Mouse (Mus musculus): ENCODE measurements at regions not wholly inside any gene's neighbourhood (a gene's known extent, or its start where the extent isn't known, plus 50 kb on each side); places are given as distances from the start of the nearest gene placed in this dataset.

- Histone ChIP-seq H3K9me3 (replicated peaks; ENCODE audit: control insufficient read depth, low read length) (no peaks in the 10 kb centered on the region), H3K9ac (ENCODE audit: low read depth, low read length) (no peak overlapping the region), H3K4me2 (no peak overlapping the region), H3K27me3 (ENCODE audit: control insufficient read depth, insufficient read depth, low read length) (no peaks in the 10 kb centered on the region), H3K4me1 (ENCODE audit: control insufficient read depth, insufficient read depth, low read length) (no peaks in the 10 kb centered on the region), H3K27ac (ENCODE audit: low read depth, low read length) (no peak overlapping the region), H3K36me3 (ENCODE audit: control insufficient read depth, insufficient read depth, low read length) (no peaks in the 10 kb centered on the region), H3K4me3 (ENCODE audit: low read depth, low read length) (no peak overlapping the region)
- ATAC-seq (replicated peaks; ENCODE audit: insufficient number of reproducible peaks, low FRiP score, low TSS enrichment), result no peak
- WGBS (ENCODE audit: insufficient replicate concordance), result 75% methylated on average over 12 of the region's 12 CpGs
These were observed 540.3 kb upstream of the Hs6st1 start for GRCm38 (mm10) chr1:35527750-35528476.

- Histone ChIP-seq H3K36me3 (ENCODE audit: control insufficient read depth, insufficient read depth, low read length) (no peaks in the 10 kb centered on the region), H3K9me3 (replicated peaks; ENCODE audit: control insufficient read depth, low read length) (no peaks in the 10 kb centered on the region)
- ATAC-seq (replicated peaks; ENCODE audit: insufficient number of reproducible peaks, low FRiP score, low TSS enrichment), result no peak
These were observed 532.7 kb upstream of the Hs6st1 start for GRCm38 (mm10) chr1:35535470-35535869.

DNA sequence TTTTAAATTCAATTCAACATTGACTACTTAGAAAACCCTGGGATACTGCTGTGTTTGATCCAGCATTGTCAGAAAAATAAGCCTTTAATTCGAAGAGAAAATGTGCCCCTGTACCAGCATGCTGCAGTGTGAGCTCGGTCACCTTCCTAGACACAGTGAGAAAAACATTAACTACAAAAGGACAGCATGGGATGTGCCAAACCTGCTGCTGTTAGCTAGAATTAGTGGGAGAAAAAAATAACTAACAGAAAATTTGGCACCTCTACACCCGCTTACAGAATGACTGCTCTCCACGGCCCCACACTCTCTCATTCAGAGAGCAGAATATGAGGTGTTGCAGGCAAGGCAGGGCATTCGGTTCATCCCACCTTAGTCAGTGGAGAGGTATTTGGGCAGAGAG lies 531.9 kb upstream of the Hs6st1 start:
- WGBS (ENCODE audit: insufficient replicate concordance), result 75% methylated on average over 5 of the region's 5 CpGs
- ATAC-seq (replicated peaks; ENCODE audit: insufficient number of reproducible peaks, low FRiP score, low TSS enrichment), result no peak
- no peaks in the 10 kb centered on the region for H3K27me3 ChIP-seq (ENCODE audit: control insufficient read depth, insufficient read depth, low read length)
- no peak overlapping the region for H3K27ac ChIP-seq (ENCODE audit: low read depth, low read length)
- no peaks in the 10 kb centered on the region for H3K36me3 ChIP-seq (ENCODE audit: control insufficient read depth, insufficient read depth, low read length)
- no peak overlapping the region for H3K9ac ChIP-seq (ENCODE audit: low read depth, low read length)
- H3K4me3 ChIP-seq (ENCODE audit: low read depth, low read length), result no peak overlapping the region
- H3K9me3 ChIP-seq (replicated peaks; ENCODE audit: control insufficient read depth, low read length), result no peaks in the 10 kb centered on the region
- no peaks in the 10 kb centered on the region for H3K4me1 ChIP-seq (ENCODE audit: control insufficient read depth, insufficient read depth, low read length)
- H3K4me2 ChIP-seq, result no peak overlapping the region

More at GRCm38 (mm10) chr1:35535470-35535869, 532.7 kb upstream of the Hs6st1 start:
- Histone ChIP-seq H3K9ac (ENCODE audit: low read depth, low read length) (no peak overlapping the region), H3K27ac (ENCODE audit: low read depth, low read length) (no peak overlapping the region), H3K27me3 (ENCODE audit: control insufficient read depth, insufficient read depth, low read length) (no peaks in the 10 kb centered on the region), H3K4me1 (ENCODE audit: control insufficient read depth, insufficient read depth, low read length) (no peaks in the 10 kb centered on the region), H3K4me3 (ENCODE audit: low read depth, low read length) (no peak overlapping the region), H3K4me2 (no peak overlapping the region)

DNA sequence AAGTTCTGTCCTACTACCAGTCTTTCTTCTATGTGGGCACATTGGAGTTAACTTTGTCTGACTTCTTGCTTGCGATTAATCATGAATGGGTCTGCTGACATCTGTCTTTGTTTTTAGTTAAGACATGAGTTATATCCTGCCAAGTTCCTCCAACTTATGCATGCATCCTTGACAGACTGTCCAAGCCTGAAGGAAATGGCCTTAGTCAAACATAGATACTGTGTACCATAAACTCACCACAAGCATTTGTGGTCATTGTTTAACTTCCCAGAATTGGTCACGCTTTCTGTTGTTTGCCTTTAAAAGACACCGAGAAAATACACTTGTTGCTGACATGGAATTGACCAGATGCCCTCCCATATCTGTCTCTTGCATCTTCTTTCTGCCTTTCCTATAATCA lies 519.4 kb upstream of the Hs6st1 start:
- Histone ChIP-seq H3K4me3 (ENCODE audit: low read depth, low read length) (no peak overlapping the region), H3K27me3 (ENCODE audit: control insufficient read depth, insufficient read depth, low read length) (no peaks in the 10 kb centered on the region), H3K36me3 (ENCODE audit: control insufficient read depth, insufficient read depth, low read length) (no peaks in the 10 kb centered on the region), H3K4me1 (ENCODE audit: control insufficient read depth, insufficient read depth, low read length) (no peaks in the 10 kb centered on the region), H3K27ac (ENCODE audit: low read depth, low read length) (no peak overlapping the region), H3K9ac (ENCODE audit: low read depth, low read length) (no peak overlapping the region), H3K4me2 (no peak overlapping the region), H3K9me3 (replicated peaks; ENCODE audit: control insufficient read depth, low read length) (no peaks in the 10 kb centered on the region)
- no peak for ATAC-seq (replicated peaks; ENCODE audit: insufficient number of reproducible peaks, low FRiP score, low TSS enrichment)
- 79% methylated on average over 3 of the region's 3 CpGs for WGBS (ENCODE audit: insufficient replicate concordance)

GRCm38 (mm10) chr1:35551503-35551902 lies 516.7 kb upstream of the Hs6st1 start:
- 59% methylated on average over 1 of the region's 1 CpGs for WGBS (ENCODE audit: insufficient replicate concordance)
- no peak overlapping the region for H3K4me3 ChIP-seq (ENCODE audit: low read depth, low read length)
- H3K27me3 ChIP-seq (ENCODE audit: control insufficient read depth, insufficient read depth, low read length), result no peaks in the 10 kb centered on the region
- no peak overlapping the region for H3K4me2 ChIP-seq
- no peaks in the 10 kb centered on the region for H3K9me3 ChIP-seq (replicated peaks; ENCODE audit: control insufficient read depth, low read length)
- no peaks in the 10 kb centered on the region for H3K36me3 ChIP-seq (ENCODE audit: control insufficient read depth, insufficient read depth, low read length)
- no peak overlapping the region for H3K9ac ChIP-seq (ENCODE audit: low read depth, low read length)
- ATAC-seq (replicated peaks; ENCODE audit: insufficient number of reproducible peaks, low FRiP score, low TSS enrichment), result no peak
- no peak overlapping the region for H3K27ac ChIP-seq (ENCODE audit: low read depth, low read length)
- no peaks in the 10 kb centered on the region for H3K4me1 ChIP-seq (ENCODE audit: control insufficient read depth, insufficient read depth, low read length)

DNA sequence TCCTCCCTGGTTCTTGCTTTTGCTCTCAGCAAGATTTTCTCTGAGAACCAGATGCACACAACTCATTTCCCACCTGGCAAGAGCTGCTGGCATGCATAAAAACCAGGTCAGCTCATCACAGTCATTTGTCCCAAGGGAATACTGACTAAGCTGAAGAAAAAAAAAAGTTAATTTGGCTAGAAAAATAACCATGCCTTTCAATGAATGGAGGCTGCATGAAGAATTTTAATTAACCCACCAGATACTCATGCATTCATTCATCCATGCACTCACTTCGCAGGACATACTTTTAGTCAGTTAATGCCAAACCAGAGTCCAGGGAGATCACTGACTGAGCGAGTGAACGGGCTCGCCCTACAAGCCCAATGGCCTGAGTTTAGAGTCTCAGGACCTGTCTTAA lies 505.4 kb upstream of the Hs6st1 start:
- H3K9me3 ChIP-seq (replicated peaks; ENCODE audit: control insufficient read depth, low read length), result no peaks in the 10 kb centered on the region; the same call in 1 of the 2 replicates
- no peaks in the 10 kb centered on the region for H3K27me3 ChIP-seq (ENCODE audit: control insufficient read depth, insufficient read depth, low read length)
- no peak overlapping the region for H3K4me2 ChIP-seq
- no peaks in the 10 kb centered on the region for H3K36me3 ChIP-seq (ENCODE audit: control insufficient read depth, insufficient read depth, low read length)
- 85% methylated on average over 4 of the region's 4 CpGs for WGBS (ENCODE audit: insufficient replicate concordance)
- H3K27ac ChIP-seq (ENCODE audit: low read depth, low read length), result no peak overlapping the region
- H3K4me1 ChIP-seq (ENCODE audit: control insufficient read depth, insufficient read depth, low read length), result no peaks in the 10 kb centered on the region
- ATAC-seq (replicated peaks; ENCODE audit: insufficient number of reproducible peaks, low FRiP score, low TSS enrichment), result no peak
- H3K4me3 ChIP-seq (ENCODE audit: low read depth, low read length), result no peak overlapping the region
- H3K9ac ChIP-seq (ENCODE audit: low read depth, low read length), result no peak overlapping the region

- no peak overlapping the region for H3K9ac ChIP-seq (ENCODE audit: low read depth, low read length)
- H3K36me3 ChIP-seq (ENCODE audit: control insufficient read depth, insufficient read depth, low read length), result no peaks in the 10 kb centered on the region
- H3K27me3 ChIP-seq (ENCODE audit: control insufficient read depth, insufficient read depth, low read length), result no peaks in the 10 kb centered on the region
- WGBS (ENCODE audit: insufficient replicate concordance), result 86% methylated on average over 1 of the region's 1 CpGs
- H3K4me2 ChIP-seq, result no peak overlapping the region
- no peak for ATAC-seq (replicated peaks; ENCODE audit: insufficient number of reproducible peaks, low FRiP score, low TSS enrichment)
- no peak overlapping the region for H3K27ac ChIP-seq (ENCODE audit: low read depth, low read length)
- no peak overlapping the region for H3K4me3 ChIP-seq (ENCODE audit: low read depth, low read length)
- no peaks in the 10 kb centered on the region for H3K9me3 ChIP-seq (replicated peaks; ENCODE audit: control insufficient read depth, low read length)
- H3K4me1 ChIP-seq (ENCODE audit: control insufficient read depth, insufficient read depth, low read length), result no peaks in the 10 kb centered on the region
These were observed 493.0 kb upstream of the Hs6st1 start for GRCm38 (mm10) chr1:35575203-35575602.

DNA sequence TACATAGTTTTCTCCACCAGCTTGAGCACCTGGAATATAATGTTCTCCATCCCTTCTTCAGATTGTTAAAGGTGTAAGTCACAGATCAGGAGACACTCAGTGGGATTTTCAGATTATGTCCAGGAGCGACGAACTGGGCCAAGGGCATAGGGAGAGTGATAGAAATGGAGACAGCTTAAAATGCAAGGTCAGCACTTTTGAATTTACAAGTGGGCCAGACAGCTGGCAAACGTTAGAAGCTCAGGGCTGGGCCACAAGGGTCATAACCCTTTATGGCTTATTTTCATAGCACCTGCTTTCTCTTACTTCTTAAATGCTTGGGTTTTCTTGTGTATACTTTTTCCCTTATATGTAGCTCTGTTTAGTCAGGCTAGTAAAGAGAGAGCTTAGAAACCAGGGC lies 488.8 kb upstream of the Hs6st1 start:
- no peak for ATAC-seq (replicated peaks; ENCODE audit: insufficient number of reproducible peaks, low FRiP score, low TSS enrichment)
- Histone ChIP-seq H3K36me3 (ENCODE audit: control insufficient read depth, insufficient read depth, low read length) (no peaks in the 10 kb centered on the region), H3K27ac (ENCODE audit: low read depth, low read length) (no peak overlapping the region), H3K4me2 (no peak overlapping the region), H3K27me3 (ENCODE audit: control insufficient read depth, insufficient read depth, low read length) (no peaks in the 10 kb centered on the region), H3K4me1 (ENCODE audit: control insufficient read depth, insufficient read depth, low read length) (no peaks in the 10 kb centered on the region), H3K4me3 (ENCODE audit: low read depth, low read length) (no peak overlapping the region), H3K9ac (ENCODE audit: low read depth, low read length) (no peak overlapping the region), H3K9me3 (replicated peaks; ENCODE audit: control insufficient read depth, low read length) (no peaks in the 10 kb centered on the region)
- WGBS (ENCODE audit: insufficient replicate concordance), result 67% methylated on average over 3 of the region's 3 CpGs

DNA sequence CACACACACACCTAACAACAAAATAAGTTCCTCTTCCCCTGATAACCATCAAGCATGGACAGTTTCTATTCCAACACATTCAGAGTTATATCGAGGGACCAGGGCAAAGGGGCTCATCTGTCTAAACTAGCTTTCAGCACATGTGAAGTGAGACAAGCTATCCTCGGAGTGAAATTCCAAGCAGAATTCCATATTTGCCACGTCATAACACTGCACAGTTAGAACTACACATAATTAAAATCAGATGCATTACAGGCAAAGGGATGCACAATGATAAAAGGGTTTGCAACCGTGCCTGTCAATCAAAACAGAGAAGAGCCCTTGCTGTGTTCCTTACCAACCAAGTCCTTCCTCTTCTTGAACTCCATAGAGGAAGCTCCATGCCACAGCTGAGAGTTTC lies 488.2 kb upstream of the Hs6st1 start:
- no peak overlapping the region for H3K27ac ChIP-seq (ENCODE audit: low read depth, low read length)
- H3K27me3 ChIP-seq (ENCODE audit: control insufficient read depth, insufficient read depth, low read length), result no peaks in the 10 kb centered on the region
- no peak overlapping the region for H3K4me3 ChIP-seq (ENCODE audit: low read depth, low read length)
- H3K9ac ChIP-seq (ENCODE audit: low read depth, low read length), result no peak overlapping the region
- no peaks in the 10 kb centered on the region for H3K4me1 ChIP-seq (ENCODE audit: control insufficient read depth, insufficient read depth, low read length)
- WGBS (ENCODE audit: insufficient replicate concordance), result 61% methylated on average over 4 of the region's 4 CpGs
- H3K9me3 ChIP-seq (replicated peaks; ENCODE audit: control insufficient read depth, low read length), result no peaks in the 10 kb centered on the region
- no peaks in the 10 kb centered on the region for H3K36me3 ChIP-seq (ENCODE audit: control insufficient read depth, insufficient read depth, low read length)
- H3K4me2 ChIP-seq, result no peak overlapping the region
- ATAC-seq (replicated peaks; ENCODE audit: insufficient number of reproducible peaks, low FRiP score, low TSS enrichment), result no peak

Measured in heart, embryonic 11.5 days (tissue).